Mouse (Mus musculus) limb, embryonic 14.5 days (tissue): ENCODE data around the gene Zfyve21. TPM values are rescaled to one million over a fixed set of nuclear protein-coding genes. Genes with fewer than 3 reads are reported as not detected.
A peak's percentile ranks its signal among the peaks of the same experiment; 100 is the strongest.

Experiments used
- ATAC-seq: fragments of 200-750 bp; cut with Nextera tagmentation; 2 replicates; pipeline ENCODE4 v1.8.0; 2017; ENCODE audit warnings: low read depth, moderate number of reproducible peaks, moderate TSS enrichment; ENCODE audit not compliant: low FRiP score
- DNase-seq: peaks from one replicate; pipeline ENCODE4 v3.0.0-alpha.2; 2015; ENCODE audit warnings: low spot score
- H3K27ac ChIP-seq: fragments of 300-500 bp; sonication (generic); replicated peaks from 2 replicates; pipeline ENCODE4 v1.5.1; 2014; ENCODE audit warnings: low read depth, mild to moderate bottlenecking, low read length, moderate library complexity, mixed read lengths
- H3K27me3 ChIP-seq: fragments of 300-500 bp; sonication (generic); 2 replicates; pipeline ENCODE4 v1.6.1; 2014; ENCODE audit warnings: low read length, mixed read lengths; ENCODE audit not compliant: control insufficient read depth, insufficient read depth
- H3K36me3 ChIP-seq: fragments of 300-500 bp; sonication (generic); 2 replicates; pipeline ENCODE4 v1.6.1; 2014; ENCODE audit warnings: mild to moderate bottlenecking, low read length, moderate library complexity, mixed read lengths; ENCODE audit not compliant: control insufficient read depth, insufficient read depth
- H3K4me1 ChIP-seq: fragments of 300-500 bp; sonication (generic); 2 replicates; pipeline ENCODE4 v1.6.1; 2014; ENCODE audit warnings: antibody characterized with exemption, low read length, mixed read lengths; ENCODE audit not compliant: control insufficient read depth, insufficient read depth
- H3K4me2 ChIP-seq: fragments of 300-500 bp; sonication (generic); replicated peaks from 2 replicates; pipeline ENCODE4 v1.6.1; 2014; ENCODE audit warnings: low read depth, mild to moderate bottlenecking, low read length, moderate library complexity; ENCODE audit not compliant: severe bottlenecking
- H3K4me3 ChIP-seq: fragments of 300-500 bp; sonication (generic); replicated peaks from 2 replicates; pipeline ENCODE4 v1.5.1; 2014; ENCODE audit warnings: low read length
- H3K9ac ChIP-seq: fragments of 300-500 bp; sonication (generic); 2 replicates; pipeline ENCODE4 v1.6.1; 2014; ENCODE audit warnings: mild to moderate bottlenecking, low read depth, low read length, moderate library complexity; ENCODE audit not compliant: severe bottlenecking
- H3K9me3 ChIP-seq: fragments of 300-500 bp; sonication (generic); 2 replicates; pipeline ENCODE4 v1.6.1; 2016; ENCODE audit warnings: low read length; ENCODE audit not compliant: control insufficient read depth
- POLR2A ChIP-seq: fragments of 200-500 bp; IDR thresholded peaks from 2 replicates; pipeline ENCODE4 v1.8.0; 2012; ENCODE audit warnings: inconsistent platforms, mild to moderate bottlenecking, moderate library complexity, borderline replicate concordance; ENCODE audit not compliant: insufficient read depth, insufficient read length; ENCODE audit errors: extremely low read depth
- WGBS: fragments of 180-500 bp; shearing (Covaris S2); extraction: QIAGEN DNeasy Blood & Tissue Kit; methylation state at CpG from one replicate; pipeline ENCODE4 v1.1.7; 2014; 5-methylcytosine and 5-hydroxymethylcytosine counted together
- polyA plus RNA-seq, 2 experiments: library from polyadenylated mRNA; depleted of rRNA in 1 of 2; stranded (reverse) in 1 of 2; unstranded in 1 of 2; fragments of >200 nt; fragmentation: Nextera tagmentation in 1 of 2; extraction: Ambion mirVana in 1 of 2; gene quantifications; 2 replicates each; pipeline versions ENCODE4 v1.2.1 to v1.2.3; 2012 to 2014

The Zfyve21 gene
- polyA plus RNA-seq, 2 experiments: 102 to 119 TPM

GRCm38 (mm10) chr12:111875499-111875898 lies 61.5 kb downstream of the Zfyve21 start:
- Histone ChIP-seq H3K4me3 (no peak overlapping the region), H3K27ac (no peak overlapping the region), H3K36me3 (peaks cover 5% of the 10 kb centered on the region; the same call in 1 of the 2 replicates), H3K4me1 (no peaks in the 10 kb centered on the region), H3K9me3 (no peaks in the 10 kb centered on the region), H3K9ac (no peak overlapping the region), H3K27me3 (no peaks in the 10 kb centered on the region), H3K4me2 (no peak overlapping the region)
- WGBS: 82% methylated on average over 3 of the region's 3 CpGs
- DNase-seq (no peak), ATAC-seq (no peak)
- TF ChIP-seq POLR2A: no peak

- H3K9ac ChIP-seq: no peak overlapping the region
- DNase-seq (peak; percentile 61), ATAC-seq (peak; percentile 62; the same call in 1 of the 2 replicates)
- no peak overlapping the region for H3K4me2 ChIP-seq
- no peaks in the 10 kb centered on the region for H3K36me3 ChIP-seq
- no peak overlapping the region for H3K27ac ChIP-seq
- H3K4me1 ChIP-seq: no peaks in the 10 kb centered on the region
- TF ChIP-seq POLR2A: no peak
- H3K4me3 ChIP-seq: no peak overlapping the region
- H3K9me3 ChIP-seq: no peaks in the 10 kb centered on the region
- H3K27me3 ChIP-seq: no peaks in the 10 kb centered on the region
- 13% methylated on average over 3 of the region's 3 CpGs for WGBS
These were observed 64.2 kb downstream of the Zfyve21 start for GRCm38 (mm10) chr12:111878213-111878612.

Other genes with a start within 250 kb of the Zfyve21 start
- gene Mark3, start 239.6 kb upstream of the Zfyve21 start, polyA plus RNA-seq (2012; rRNA removed): 69.4 and 80.5 TPM in 2 replicates
- gene Mark3, start 239.6 kb upstream of the Zfyve21 start, polyA plus RNA-seq (2014; fragmentation: Nextera tagmentation; extraction: Ambion mirVana): 49.8 and 63.7 TPM in 2 replicates
- gene Ckb, start 141.8 kb upstream of the Zfyve21 start, polyA plus RNA-seq (2012; rRNA removed): 133 and 168 TPM in 2 replicates
- 94.7 and 106 TPM in 2 replicates for gene Ckb, start 141.8 kb upstream of the Zfyve21 start, polyA plus RNA-seq (2014; fragmentation: Nextera tagmentation; extraction: Ambion mirVana)
- gene Trmt61a, start 136.1 kb upstream of the Zfyve21 start, polyA plus RNA-seq (2012; rRNA removed): 30.8 and 47.4 TPM in 2 replicates
- 7.2 and 7.3 TPM in 2 replicates for gene Trmt61a, start 136.1 kb upstream of the Zfyve21 start, polyA plus RNA-seq (2014; fragmentation: Nextera tagmentation; extraction: Ambion mirVana)
- gene Bag5, start 100.9 kb upstream of the Zfyve21 start, polyA plus RNA-seq (2012; rRNA removed): 26.5 and 37.2 TPM in 2 replicates
- gene Bag5, start 100.9 kb upstream of the Zfyve21 start, polyA plus RNA-seq (2014; fragmentation: Nextera tagmentation; extraction: Ambion mirVana): 61.2 and 63.7 TPM in 2 replicates
- 32.7 and 39.7 TPM in 2 replicates for gene Apopt1, start 100.9 kb upstream of the Zfyve21 start, polyA plus RNA-seq (2012; rRNA removed)
- gene Apopt1, start 100.9 kb upstream of the Zfyve21 start, polyA plus RNA-seq (2014; fragmentation: Nextera tagmentation; extraction: Ambion mirVana): 50.7 and 52.3 TPM in 2 replicates
- 121 and 137 TPM in 2 replicates for gene Klc1, start 55.3 kb upstream of the Zfyve21 start, polyA plus RNA-seq (2012; rRNA removed)
- 104 and 110 TPM in 2 replicates for gene Klc1, start 55.3 kb upstream of the Zfyve21 start, polyA plus RNA-seq (2014; fragmentation: Nextera tagmentation; extraction: Ambion mirVana)
- gene Xrcc3, start 297 bp upstream of the Zfyve21 start, polyA plus RNA-seq (2012; rRNA removed): 26.3 and 32.9 TPM in 2 replicates
- gene Xrcc3, start 297 bp upstream of the Zfyve21 start, polyA plus RNA-seq (2014; fragmentation: Nextera tagmentation; extraction: Ambion mirVana): 10.1 and 12.4 TPM in 2 replicates
- gene Ppp1r13b, start 93.9 kb downstream of the Zfyve21 start, polyA plus RNA-seq (2012; rRNA removed): 16.8 and 18.5 TPM in 2 replicates
- 17.3 and 19.4 TPM in 2 replicates for gene Ppp1r13b, start 93.9 kb downstream of the Zfyve21 start, polyA plus RNA-seq (2014; fragmentation: Nextera tagmentation; extraction: Ambion mirVana)
- gene Atp5mpl, start 152.8 kb downstream of the Zfyve21 start, polyA plus RNA-seq (2012; rRNA removed): 162 and 174 TPM in 2 replicates
- gene Atp5mpl, start 152.8 kb downstream of the Zfyve21 start, polyA plus RNA-seq (2014; fragmentation: Nextera tagmentation; extraction: Ambion mirVana): 598 and 677 TPM in 2 replicates
- 0.78 and 0.81 TPM in 2 replicates for gene Tdrd9, start 157.4 kb downstream of the Zfyve21 start, polyA plus RNA-seq (2012; rRNA removed)
- gene Tdrd9, start 157.4 kb downstream of the Zfyve21 start, polyA plus RNA-seq (2014; fragmentation: Nextera tagmentation; extraction: Ambion mirVana): 0.23 and 0.40 TPM in 2 replicates
- gene Rd3l, start 167.1 kb downstream of the Zfyve21 start, polyA plus RNA-seq (2012; rRNA removed): not detected in 2 replicates
- gene Rd3l, start 167.1 kb downstream of the Zfyve21 start, polyA plus RNA-seq (2014; fragmentation: Nextera tagmentation; extraction: Ambion mirVana): not detected in 2 replicates